Mouse (Mus musculus) ES-CJ7 (cell line): Measurements from ENCODE around the gene Pomgnt1.

Experiments
- DNase-seq: peaks from one replicate; pipeline ENCODE4 v3.0.0; 2011; ENCODE audit warnings: low read depth, low spot score

Gene Pomgnt1

DNA sequence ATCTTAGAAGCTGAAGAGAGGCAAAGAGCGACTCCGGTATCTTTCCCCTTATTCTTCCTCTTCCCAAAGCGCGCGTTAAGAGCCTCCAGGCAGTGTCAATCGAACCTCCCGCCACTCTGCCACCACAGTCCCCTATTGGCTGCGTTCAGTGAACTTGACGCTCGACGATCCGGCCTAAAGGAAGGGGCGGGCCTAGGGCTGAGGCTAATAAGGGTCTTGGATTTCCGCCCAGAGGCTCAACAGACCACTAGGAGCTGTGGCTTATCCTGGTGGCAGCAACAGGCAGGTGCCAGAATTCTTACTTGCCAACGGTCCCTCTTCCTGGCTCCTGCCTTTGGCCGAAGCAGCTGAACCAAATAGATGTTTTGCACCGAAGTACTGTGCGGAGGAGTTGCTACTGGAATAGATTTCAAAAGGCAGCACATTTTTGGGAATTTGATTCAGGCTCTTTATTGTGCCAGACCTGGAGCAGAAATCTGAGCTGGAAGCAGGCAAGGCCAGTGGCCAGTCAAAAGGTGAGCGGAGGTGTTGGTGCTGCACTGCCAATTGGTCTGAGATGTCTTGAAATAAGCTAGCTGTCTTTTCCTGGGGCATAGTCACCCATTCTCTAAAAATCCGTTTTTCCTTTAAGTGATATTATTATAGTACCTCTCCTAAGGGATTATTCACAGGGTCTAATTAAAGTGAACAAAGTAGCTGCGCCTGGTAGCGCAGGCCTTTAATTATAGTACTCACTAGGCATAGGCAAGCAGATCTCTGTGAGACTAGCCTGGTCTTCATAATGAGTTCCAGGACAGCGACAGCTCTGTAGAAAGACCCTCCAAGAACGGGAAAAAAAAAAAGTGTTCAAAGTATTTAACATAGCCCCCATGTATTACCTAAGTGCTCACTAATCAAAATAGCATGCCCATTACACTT is at the start of gene Pomgnt1, which contains the start of gene Rad54l:
Gene Pomgnt1 (plus strand): TSS at position 239 of the 918 bp plus-strand sequence.
Gene Rad54l (minus strand): TSS at position 89 of the 918 bp plus-strand sequence.
- DNase-seq, result peak; percentile 98

DNA sequence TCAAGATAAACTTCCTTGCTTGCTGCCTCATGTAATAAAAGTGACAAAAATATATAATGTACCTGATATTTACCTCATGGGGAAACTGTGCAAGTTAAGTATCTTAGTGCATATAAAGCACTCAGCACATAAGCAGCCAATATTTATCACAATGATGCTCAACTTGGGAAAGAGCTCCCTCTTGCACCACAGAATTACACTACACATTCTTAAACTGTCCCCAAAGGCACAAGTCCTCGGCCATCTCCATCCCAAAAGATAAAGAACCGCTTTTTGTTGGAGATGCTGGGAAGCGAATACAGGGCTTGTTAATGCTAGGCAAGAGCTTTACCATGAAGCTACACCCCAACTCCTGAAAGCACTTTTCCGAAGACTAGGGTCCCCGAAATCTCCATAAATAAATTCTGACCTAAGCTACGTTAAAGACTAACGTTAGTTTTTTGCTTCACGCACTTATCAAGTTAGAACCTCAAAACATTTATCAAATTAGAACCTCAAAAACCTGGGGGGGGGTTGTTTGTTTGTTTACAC is 49.4 kb upstream of the Pomgnt1 start:
- DNase-seq, result peak; percentile 42

DNA sequence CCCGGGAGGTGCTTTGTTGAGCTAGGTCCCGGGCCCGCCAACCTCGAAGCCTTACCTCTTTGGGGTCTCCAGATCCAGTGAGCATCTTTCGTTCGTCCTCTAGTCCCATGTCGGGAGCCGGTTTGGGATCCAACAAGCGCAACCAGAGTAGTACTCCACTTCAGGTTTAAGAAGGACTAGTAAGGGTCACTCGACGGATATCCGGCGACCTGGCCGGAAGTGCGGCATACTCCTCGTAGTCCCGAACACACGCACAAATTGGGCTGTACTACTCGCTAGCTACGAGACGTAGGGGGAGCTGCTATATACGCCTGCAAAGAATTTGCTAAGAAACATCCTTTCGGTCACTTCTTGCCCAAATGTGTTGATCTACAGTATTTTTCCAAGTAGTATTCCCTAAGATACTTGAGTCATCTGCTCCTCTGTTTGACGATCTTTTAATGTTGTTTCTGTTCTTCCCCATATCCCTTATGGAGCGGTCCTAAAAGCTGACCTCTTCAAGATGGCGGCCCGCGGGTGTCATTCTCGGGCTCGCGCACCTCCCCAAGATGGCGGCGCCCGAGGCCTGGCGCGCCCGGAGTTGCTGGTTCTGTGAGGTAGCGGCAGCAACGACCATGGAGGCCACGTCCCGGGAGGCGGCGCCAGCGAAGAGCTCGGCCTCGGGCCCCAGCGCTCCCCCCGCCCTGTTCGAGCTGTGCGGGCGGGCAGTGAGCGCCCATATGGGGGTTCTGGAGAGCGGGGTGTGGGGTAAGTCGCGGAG is 48.6 kb upstream of the Pomgnt1 start, which contains the start of the genes Uqcrh and Lrrc41:
Gene Uqcrh (minus strand): TSS at position 211 of the 760 bp plus-strand sequence.
Gene Lrrc41 (plus strand): TSS at position 409 of the 760 bp plus-strand sequence.
- peak; percentile 97 for DNase-seq

DNA sequence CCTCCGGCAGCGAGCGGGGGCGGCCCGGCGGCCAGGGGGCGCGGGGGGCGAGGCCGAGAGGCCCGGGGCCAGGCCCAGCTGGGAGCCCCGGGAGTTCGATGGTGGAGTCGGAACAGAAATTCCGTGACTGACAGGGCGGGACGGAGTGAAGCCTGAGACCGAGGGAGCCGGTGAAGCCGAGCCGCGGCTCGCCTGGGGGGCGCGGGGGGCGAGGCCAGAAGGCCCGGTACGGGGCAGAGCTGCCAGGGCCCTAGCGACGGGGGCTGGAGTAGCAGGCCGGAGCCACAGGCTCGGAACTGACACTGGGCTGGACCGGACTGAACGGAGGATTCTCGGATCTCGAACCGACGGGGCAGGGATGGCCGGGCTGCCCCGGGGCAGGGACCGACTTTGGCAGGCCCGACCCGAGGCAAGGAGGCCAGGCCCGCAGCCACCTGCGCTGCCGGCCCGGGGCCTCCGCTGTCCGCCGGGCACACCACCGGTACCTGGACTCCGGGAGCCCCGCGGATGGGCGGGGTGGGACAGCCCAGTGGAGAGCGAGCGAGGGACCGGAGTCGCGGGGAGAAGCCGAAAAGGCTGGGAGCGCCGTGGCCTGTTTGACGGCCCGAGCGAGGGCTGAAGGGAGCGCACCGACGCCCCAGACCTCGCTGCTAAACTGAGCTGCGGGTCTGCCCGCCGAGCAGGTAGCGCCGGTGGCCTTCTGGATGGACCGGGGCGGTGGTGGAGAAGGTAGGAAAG is 47.8 kb upstream of the Pomgnt1 start:
- peak; percentile 57 for DNase-seq

DNA sequence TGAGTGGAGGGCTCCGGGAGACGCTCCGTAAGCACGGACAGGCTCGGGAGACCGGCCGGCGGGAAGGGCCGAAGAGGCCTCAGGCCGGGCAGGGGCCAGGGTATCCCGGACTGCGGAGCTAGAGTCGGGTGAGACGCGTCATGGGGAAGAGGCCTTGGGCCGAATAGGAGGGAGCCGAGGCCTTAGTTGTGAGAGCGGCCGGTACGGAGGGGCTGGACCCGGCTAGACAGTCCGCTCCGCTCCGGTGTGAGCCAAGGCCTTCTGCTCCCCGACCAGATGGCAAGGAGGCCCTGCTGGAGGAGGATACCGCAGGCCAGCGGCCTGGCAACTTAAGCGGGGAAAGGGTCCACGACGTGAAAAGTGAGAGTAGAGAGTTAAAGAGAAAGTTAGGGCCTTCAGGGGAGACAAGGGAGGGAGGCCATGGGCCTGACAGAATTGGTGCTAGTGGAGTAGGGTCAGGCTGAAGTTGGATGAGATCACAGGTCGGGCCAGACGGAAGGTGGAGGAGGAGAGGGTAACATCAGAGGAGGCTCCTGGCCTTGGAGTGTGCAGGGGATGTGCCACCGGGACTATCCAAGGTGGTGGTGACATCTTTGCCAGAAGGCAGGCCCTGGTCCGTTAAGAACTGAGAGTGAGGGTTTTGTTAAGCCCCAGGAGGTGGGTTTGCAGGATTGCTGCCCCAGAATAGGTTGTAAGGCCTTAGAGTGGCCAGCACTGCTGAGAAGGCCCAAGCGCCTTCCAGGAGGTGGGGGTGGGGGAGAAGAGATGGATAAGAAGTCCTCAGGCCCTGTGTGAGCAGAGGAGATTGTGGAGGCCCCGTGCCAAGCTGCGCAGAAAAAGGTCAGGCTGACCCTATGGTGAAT is 47.0 kb upstream of the Pomgnt1 start:
- DNase-seq, result no peak

DNA sequence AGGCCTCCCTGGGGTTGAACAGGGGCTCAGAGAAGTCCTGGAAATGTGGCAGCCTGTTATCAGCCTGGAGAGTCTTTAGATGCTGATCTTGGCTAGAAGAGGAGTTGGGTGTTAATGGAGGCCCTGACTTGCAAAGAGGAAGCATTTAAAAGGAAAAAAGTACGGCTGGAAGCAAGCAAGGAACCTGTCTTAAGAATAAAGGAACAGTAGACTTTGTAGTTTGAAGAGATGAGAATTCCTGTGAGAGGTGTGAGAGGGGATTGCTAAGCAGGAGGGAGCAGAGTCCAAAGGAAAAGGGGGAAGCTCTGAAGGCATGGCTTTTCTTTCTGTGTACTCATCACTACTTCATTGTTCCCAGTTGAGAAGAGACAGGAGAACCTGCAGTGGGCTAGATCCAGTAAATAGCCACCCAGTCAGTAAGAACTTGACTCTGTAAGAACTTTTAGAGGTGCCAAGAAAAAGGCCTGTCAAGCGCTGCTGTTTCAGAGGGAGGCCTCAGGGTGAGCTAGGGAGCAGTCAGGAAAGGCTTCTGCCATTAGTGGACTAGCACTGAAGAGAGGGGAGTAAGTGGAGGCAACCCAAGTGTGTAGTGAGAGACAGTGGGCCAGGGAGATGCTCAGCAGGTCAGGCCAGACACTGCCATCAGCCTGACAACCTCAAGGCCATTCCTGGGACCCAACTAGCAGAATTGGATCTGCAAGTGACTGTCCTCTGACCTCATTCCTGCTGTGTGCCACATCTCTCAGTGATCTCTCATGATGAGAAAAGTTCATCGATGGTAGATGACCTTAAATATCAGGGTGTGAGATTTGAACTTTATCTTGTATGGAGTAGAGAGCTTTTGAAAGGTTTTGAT is 46.2 kb upstream of the Pomgnt1 start:
- DNase-seq, result no peak

DNA sequence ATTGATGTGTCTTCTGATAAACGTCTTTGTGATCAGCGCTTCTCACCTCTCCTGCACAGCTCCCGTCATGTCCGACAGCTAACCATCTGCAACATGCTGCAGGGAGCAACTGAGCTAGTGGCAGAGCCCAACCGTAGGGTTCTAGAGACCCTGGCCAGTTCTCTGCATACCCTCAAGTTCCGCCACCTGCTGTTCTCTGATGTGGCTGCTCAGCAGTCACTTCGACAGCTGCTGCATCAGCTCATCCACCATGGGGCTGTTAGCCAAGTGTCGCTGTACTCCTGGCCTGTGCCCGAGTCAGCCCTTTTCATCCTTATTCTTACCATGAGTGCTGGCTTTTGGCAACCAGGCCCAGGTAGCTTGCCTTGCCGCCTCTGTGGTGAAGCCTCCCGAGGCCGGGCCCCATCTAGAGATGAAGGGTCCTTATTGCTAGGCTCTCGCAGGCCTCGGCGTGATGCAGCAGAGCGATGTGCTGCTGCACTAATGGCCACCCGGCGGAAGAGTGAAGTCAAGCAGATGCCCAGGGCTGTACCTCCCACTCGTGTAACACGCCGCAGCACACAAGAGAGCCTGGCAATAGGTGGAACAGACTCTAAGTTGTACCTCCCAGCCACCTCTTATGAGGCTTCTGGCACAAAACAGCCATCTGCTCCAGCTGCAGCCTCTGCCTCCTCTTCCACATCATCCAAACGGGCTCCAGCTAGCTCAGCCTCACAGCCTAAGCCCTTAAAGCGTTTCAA is 35.0 kb upstream of the Pomgnt1 start:
- peak; percentile 35 for DNase-seq

DNA sequence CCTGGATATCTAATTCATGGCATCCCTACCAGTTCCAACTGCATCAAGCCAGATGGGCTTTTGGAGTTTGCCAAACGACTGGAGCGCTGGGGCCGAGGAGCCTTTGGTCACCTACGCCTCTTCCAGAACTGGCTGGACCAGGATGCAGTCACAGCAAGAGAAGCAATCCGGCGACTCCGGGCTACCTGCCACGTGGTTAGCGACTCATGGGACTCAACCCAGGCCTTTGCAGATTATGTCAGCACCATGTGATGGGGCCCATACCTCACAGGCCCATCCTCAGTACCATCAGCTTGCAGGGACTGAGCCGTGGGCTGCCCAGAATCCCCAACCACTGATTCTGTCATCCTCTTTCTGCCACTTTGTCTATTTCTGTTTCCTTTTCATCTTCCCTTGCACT is 27.3 kb upstream of the Pomgnt1 start:
- no peak for DNase-seq

DNA sequence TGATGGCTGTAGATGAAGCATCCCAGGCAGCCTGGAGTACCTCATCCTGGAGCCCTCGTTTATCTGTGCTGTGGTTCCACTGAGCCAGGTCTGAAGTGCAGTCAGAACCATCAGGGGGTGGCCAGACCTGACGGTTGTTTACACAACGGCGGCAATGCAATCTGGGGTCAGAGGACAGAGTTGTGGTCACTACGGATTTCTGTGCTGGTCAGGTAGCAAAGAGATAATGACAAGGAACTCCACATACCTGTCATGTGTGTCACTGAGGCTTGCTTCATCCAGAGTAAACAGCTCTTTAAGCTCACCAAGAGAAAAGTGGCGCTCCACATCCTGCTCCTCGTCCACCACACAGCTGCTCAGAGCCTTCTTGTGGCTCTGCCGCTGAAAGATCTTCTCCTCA is 26.4 kb upstream of the Pomgnt1 start:
- DNase-seq, result no peak

DNA sequence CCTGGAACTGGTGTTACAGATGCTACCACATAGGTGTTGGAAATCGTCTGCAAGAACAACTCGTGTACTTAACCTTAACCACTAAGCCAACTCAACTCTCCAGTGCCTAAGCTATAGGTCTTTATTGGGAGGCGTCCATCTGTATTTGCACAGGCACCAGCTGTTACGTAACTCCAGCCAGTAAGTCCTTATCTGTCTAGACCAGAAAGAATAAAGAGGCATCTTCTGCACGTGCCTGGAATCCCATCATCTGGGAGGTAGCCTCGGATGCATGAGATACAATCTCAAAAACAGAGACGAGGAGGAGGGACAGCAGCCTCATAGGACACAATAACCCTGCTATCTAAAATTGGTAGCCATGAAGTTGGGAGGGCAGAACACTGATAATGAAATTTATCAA is 22.7 kb upstream of the Pomgnt1 start:
- DNase-seq, result no peak

DNA sequence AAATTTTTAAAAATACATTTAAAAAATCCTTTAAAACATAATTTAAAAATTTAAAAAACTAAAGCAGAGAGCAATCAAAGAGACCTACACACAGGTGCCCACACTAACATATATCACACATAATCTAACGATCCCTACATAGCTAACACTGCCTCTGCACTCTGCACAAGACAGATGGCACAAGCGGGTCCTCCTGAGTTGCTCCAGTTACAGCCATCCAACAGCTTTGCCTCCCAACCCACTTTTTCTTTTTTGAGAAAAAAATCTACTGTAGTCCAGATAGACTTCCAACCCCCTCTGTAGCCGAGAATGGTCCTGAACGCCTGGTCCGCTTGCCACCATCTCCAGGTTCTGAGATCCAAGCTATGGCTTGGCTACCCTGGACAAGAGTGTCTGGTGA is 18.4 kb upstream of the Pomgnt1 start:
- DNase-seq, result no peak

DNA sequence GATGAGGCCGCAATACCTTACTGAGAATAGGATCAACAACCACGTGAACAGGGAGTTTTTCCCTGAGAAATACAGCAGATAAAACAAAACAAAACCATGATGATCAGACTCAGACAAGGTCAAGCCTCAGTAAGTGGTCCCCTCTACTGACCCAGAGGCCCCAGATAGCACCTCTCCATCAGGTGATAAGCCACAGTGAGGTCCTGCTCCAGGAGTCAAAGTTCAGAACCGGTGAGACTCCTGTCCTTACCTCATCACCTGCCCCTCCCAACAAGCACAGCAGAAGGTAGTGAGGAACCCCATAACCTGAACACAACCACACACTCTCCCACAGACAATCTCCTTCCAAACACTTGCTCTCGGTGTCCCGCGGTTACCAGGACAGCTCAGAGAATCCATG is 12.9 kb upstream of the Pomgnt1 start:
- no peak for DNase-seq

DNA sequence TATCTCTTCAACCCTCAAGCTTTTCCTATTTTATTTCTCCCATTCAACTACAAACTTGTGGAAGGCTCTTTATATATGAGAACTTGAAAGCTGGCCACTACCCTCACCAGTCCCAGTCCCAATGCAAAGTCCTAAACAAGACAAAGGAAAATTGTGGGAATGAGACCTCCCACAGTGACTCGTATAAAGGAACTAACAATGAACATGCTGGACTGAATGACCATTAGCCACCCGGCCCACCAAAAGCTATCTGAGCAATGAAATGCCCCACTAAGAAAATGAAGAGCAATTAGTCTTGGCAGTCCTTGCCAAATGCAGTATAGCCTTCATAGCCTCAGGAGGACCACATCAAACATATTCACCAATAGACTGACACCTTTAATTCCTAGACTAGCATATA is 12.2 kb upstream of the Pomgnt1 start:
- no peak for DNase-seq

DNA sequence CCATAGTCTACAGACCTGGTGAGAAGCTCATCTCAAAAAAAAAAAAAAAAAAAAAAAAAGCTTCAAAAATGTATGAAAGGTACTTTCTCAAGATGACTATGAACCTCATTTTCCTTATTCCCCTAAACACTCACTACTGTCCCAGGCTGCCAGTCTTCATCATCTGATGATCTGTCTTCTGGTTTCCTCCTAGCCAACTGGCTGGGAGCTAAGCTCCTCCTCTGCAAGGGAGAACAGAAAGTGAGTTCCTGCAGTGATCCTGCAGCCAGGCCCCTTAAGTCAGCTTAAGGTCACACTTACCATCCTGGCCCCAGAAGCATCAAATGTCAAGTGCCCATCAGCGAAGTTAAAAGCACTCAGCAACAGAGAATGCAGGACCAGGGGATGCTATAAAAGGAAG is 878 bp upstream of the Pomgnt1 start:
- DNase-seq, result peak; percentile 48

DNA sequence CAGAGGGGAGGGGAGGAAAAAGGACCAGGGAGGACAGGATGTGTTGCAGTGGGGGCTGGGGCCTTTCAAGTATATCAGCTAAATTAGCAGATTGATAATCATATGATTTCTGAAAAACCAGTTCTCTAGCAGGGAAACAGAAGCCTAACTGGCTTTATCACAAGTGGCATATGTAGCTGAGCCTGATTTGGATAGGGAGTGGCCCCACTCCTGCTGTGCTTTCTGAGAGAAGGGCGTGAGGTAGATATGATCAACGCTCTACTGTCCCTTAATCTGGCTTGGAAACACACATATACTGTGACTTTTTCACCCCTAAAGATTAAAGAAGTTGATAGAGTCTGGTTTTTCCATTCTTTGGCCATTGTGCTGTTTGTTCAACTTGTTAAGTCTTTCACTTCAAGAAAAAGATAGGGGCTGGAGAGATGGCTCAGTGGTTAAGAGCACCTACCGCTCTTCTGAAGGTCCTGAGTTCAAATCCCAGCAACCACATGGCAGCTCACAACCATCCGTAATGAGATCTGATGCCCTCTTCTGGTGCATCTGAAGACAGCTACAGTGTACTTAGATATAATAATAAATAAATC is 2.3 kb downstream of the Pomgnt1 start:
- no peak for DNase-seq

DNA sequence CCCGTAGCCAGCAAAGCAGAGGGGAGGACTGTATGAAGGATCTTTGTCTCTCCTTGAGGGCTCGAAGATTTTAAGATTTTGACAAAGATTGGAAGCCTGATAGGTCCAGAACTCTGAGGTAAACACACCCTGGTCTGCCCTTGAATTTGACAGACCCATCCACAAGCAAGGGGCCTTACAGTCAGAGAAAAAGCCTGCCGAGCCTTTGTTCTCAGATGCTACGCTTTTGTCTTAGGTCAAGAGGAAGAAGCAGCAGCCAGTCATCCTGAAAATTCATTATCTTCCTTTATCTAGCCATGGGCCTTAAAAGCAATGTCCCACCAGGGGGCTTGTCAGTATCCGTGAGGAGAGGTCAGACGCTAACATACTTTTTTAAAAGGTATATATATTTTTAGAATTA is 4.3 kb downstream of the Pomgnt1 start:
- DNase-seq, result no peak

DNA sequence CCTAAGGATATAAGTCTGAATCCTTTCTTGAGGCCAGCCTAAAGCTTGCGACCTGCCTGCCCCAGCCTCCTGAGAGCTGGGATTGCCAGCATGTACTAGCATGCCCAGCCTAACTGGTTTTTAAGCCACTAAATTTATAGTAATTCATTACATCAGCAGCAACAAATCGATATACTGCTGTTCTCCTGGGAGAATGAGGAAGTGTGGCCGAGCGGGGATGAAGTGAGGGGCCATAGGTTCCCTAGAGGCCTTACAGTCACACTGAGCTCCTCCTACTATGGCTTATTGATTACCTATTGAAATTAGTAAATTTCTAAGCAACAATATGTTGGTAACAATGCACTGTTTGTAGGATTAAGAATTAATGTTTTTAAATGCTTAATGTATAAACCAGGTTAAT is 9.5 kb downstream of the Pomgnt1 start:
- DNase-seq, result no peak

DNA sequence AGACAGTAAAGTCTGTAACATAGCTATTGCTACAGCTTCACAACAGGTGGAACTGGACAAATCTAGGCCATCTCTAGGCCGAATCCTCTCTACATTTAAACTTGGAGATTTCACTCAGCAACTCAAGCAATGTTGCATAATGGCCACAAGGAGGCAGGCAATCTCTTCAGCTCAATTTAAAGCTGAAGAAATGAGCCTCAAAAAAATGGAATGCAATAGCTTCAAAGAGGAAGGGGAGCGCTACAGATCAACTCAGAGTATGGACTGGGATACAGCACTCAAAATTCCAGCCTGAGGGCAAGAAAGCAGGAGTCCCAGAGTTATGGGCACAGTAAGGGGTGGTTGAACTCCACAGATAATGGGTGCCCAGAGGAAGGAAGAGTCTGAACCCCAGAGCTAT is 11.3 kb downstream of the Pomgnt1 start:
- DNase-seq, result peak; percentile 42
